Mouse (Mus musculus): ENCODE results near the gene Abca5. TPM values are rescaled to one million over a fixed set of nuclear protein-coding genes. Genes with fewer than 3 reads are reported as not detected.
"Not testable (repeated sequence)": the region's sequence is repeated elsewhere in the genome, so short reads cannot be mapped to it uniquely, and the experiment has no call there.

Abca5 gene
- polyA plus RNA-seq, 1 experiment from 2014 or later = 1.5 TPM

DNA sequence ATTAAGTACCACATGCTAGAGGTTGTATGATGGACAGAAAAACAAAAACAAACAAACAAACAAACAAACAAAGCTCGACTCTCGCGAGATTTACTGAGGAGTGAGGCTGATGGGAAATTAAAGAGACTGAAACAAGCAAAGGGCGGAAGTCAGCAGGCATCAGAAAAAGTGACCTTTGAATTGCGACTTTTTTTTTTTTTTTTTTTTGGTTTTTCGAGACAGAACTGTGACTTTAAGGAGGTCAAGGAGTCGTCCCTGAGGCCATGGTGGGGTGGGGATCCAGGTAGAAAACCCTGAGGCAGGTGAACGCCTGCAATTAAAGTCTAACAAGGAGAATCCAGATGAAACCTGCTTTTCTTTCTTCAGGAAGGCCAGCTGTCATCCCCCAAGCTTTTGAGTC, 34.3 kb upstream of the Abca5 start:
- Histone ChIP-seq H3K36me3 (ENCODE audit: control insufficient read depth, insufficient read depth) (no peaks in the 10 kb centered on the region), H3K27me3 (replicated peaks; ENCODE audit: control insufficient read depth, insufficient read depth, low read length) (no peaks in the 10 kb centered on the region), H3K4me3 (ENCODE audit: low read depth, low read length) (no peak overlapping the region), H3K9me3 (ENCODE audit: control insufficient read depth) (no peaks in the 10 kb centered on the region), H3K9ac (ENCODE audit: low read depth, low read length) (no peak overlapping the region), H3K27ac (ENCODE audit: low read depth, low read length) (no peak overlapping the region), H3K4me2 (replicated peaks; ENCODE audit: low read depth) (no peak overlapping the region), H3K4me1 (replicated peaks; ENCODE audit: control insufficient read depth, insufficient read depth, low read length) (no peaks in the 10 kb centered on the region)
- WGBS = 41% methylated on average over 8 of the region's 8 CpGs
- TF ChIP-seq CTCF (IDR thresholded peaks at IDR 0.05; ENCODE audit: low read depth) = no peak
- no peak for ATAC-seq

DNA sequence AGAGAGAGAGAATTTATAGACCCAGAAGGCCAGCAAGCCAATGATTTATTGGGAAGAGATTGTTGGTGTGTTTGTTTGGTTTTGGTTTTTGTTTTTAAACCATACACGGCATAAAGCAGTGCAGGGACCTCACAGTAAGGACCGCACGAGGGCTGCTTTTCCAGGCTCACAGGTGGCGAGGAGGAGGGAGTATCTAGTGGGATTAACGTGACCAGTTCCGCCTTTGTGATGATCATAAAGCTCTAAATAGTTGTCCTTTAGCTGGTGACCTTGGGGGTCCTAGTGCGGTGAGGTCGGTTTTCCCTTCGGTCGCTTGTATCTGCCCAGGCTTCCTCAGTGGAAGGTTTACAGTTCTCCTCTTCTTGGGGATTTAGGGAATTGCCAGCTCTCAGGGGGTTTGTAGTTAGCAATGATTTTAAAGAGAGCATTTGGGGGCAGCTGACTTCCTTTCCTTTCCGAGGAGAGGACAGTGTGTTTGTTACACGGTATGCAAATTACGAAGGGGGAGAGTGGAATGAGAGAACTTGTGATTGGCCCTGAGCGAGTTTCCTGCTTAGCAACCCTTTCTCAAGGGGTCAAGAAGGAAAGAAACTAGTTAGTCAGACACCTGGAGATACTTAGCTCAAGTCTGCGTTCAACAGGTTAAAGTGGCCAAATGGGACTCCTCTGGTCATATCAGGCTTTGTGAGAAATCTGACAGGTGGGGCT, 31.9 kb upstream of the Abca5 start:
- Histone ChIP-seq H3K36me3 (ENCODE audit: control insufficient read depth, insufficient read depth) (no peaks in the 10 kb centered on the region), H3K4me3 (ENCODE audit: low read depth, low read length) (0 out of 2 replicates have a peak overlapping the region, but pooled peaks have one; percentile 13), H3K27me3 (replicated peaks; ENCODE audit: control insufficient read depth, insufficient read depth, low read length) (no peaks in the 10 kb centered on the region), H3K27ac (ENCODE audit: low read depth, low read length) (no peak overlapping the region), H3K9ac (ENCODE audit: low read depth, low read length) (peak overlapping the region; percentile 13; the same call in 1 of the 2 replicates), H3K9me3 (ENCODE audit: control insufficient read depth) (no peaks in the 10 kb centered on the region), H3K4me2 (replicated peaks; ENCODE audit: low read depth) (peak overlapping the region; percentile 59), H3K4me1 (replicated peaks; ENCODE audit: control insufficient read depth, insufficient read depth, low read length) (no peaks in the 10 kb centered on the region)
- no peak for TF ChIP-seq CTCF (IDR thresholded peaks at IDR 0.05; ENCODE audit: low read depth)
- ATAC-seq = peak; percentile 67
- WGBS = 13% methylated on average over 15 of the region's 15 CpGs

DNA sequence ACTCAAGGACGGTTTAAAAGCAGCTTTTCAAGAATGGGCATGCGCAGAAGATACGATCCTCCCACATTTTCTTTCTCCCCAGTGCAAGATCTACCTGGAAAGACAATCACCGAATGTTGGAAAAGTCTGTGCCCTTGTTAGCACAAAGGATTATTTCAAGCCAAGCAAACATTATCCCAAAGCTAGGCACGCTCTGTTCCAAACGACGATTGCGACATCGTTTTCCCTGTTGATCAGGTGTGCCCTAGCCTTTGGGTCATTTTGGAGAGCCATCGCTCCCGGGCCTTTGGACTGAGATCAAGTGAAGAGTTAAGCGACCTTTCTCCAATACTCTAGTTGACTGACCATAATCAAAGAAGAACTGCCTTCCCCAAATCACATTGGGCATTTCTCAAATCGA, 30.1 kb upstream of the Abca5 start:
- Histone ChIP-seq H3K36me3 (ENCODE audit: control insufficient read depth, insufficient read depth) (no peaks in the 10 kb centered on the region), H3K27ac (ENCODE audit: low read depth, low read length) (no peak overlapping the region), H3K4me1 (replicated peaks; ENCODE audit: control insufficient read depth, insufficient read depth, low read length) (no peaks in the 10 kb centered on the region), H3K4me3 (ENCODE audit: low read depth, low read length) (no peak overlapping the region), H3K9me3 (ENCODE audit: control insufficient read depth) (no peaks in the 10 kb centered on the region), H3K9ac (ENCODE audit: low read depth, low read length) (no peak overlapping the region), H3K27me3 (replicated peaks; ENCODE audit: control insufficient read depth, insufficient read depth, low read length) (no peaks in the 10 kb centered on the region), H3K4me2 (replicated peaks; ENCODE audit: low read depth) (no peak overlapping the region)
- 86% methylated on average over 13 of the region's 13 CpGs for WGBS
- ATAC-seq = no peak
- no peak for TF ChIP-seq CTCF (IDR thresholded peaks at IDR 0.05; ENCODE audit: low read depth)

DNA sequence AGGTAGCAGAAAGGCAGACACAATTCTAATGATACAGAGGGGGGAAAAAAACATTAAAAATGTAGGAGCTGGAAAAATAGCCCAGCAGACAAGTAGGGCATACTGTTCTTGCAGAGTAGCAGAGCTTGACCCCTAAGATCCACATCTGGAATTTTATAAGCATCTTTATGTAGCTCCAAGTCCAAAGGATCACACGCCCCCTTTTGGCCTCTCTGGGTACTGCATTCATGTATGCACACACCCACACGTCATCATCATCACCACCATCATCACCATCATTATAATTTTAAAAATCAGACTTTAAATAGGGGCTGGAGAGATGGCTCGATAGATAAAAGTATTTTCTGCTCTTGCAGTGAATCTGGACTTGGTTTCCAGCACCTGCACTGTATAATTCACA, 29.4 kb upstream of the Abca5 start:
- Histone ChIP-seq H3K27me3 (replicated peaks; ENCODE audit: control insufficient read depth, insufficient read depth, low read length) (no peaks in the 10 kb centered on the region), H3K36me3 (ENCODE audit: control insufficient read depth, insufficient read depth) (no peaks in the 10 kb centered on the region), H3K4me3 (ENCODE audit: low read depth, low read length) (no peak overlapping the region), H3K9ac (ENCODE audit: low read depth, low read length) (no peak overlapping the region), H3K4me1 (replicated peaks; ENCODE audit: control insufficient read depth, insufficient read depth, low read length) (no peaks in the 10 kb centered on the region), H3K27ac (ENCODE audit: low read depth, low read length) (no peak overlapping the region), H3K9me3 (ENCODE audit: control insufficient read depth) (no peaks in the 10 kb centered on the region), H3K4me2 (replicated peaks; ENCODE audit: low read depth) (no peak overlapping the region)
- peak; percentile 38 for TF ChIP-seq CTCF (IDR thresholded peaks at IDR 0.05; ENCODE audit: low read depth)
- 78% methylated on average over 3 of the region's 3 CpGs for WGBS
- ATAC-seq = no peak

DNA sequence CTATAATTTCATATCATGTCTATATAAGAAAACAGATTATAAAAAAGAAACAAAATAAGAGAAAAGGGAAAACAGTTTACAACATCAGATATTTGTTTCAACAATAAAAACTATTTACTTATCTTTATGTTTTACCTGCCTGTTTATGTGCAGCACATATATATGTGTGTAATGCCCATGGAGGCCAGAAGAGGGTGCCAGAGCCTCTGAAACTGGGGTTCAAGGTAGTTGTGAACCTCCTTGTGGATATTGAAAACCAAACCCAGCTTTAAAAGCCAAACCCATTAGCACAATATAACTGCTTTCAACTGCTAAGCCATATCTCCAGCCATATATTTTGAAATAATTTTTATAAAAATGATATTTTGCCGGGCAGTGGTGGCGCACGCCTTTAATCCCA, 27.5 kb upstream of the Abca5 start:
- Histone ChIP-seq H3K9me3 (ENCODE audit: control insufficient read depth) (no peaks in the 10 kb centered on the region), H3K9ac (ENCODE audit: low read depth, low read length) (no peak overlapping the region), H3K27ac (ENCODE audit: low read depth, low read length) (no peak overlapping the region), H3K4me3 (ENCODE audit: low read depth, low read length) (no peak overlapping the region), H3K36me3 (ENCODE audit: control insufficient read depth, insufficient read depth) (no peaks in the 10 kb centered on the region), H3K4me2 (replicated peaks; ENCODE audit: low read depth) (no peak overlapping the region), H3K4me1 (replicated peaks; ENCODE audit: control insufficient read depth, insufficient read depth, low read length) (no peaks in the 10 kb centered on the region), H3K27me3 (replicated peaks; ENCODE audit: control insufficient read depth, insufficient read depth, low read length) (no peaks in the 10 kb centered on the region)
- 74% methylated on average over 3 of the region's 3 CpGs for WGBS
- no peak for ATAC-seq
- TF ChIP-seq CTCF (IDR thresholded peaks at IDR 0.05; ENCODE audit: low read depth) = peak; percentile 84

DNA sequence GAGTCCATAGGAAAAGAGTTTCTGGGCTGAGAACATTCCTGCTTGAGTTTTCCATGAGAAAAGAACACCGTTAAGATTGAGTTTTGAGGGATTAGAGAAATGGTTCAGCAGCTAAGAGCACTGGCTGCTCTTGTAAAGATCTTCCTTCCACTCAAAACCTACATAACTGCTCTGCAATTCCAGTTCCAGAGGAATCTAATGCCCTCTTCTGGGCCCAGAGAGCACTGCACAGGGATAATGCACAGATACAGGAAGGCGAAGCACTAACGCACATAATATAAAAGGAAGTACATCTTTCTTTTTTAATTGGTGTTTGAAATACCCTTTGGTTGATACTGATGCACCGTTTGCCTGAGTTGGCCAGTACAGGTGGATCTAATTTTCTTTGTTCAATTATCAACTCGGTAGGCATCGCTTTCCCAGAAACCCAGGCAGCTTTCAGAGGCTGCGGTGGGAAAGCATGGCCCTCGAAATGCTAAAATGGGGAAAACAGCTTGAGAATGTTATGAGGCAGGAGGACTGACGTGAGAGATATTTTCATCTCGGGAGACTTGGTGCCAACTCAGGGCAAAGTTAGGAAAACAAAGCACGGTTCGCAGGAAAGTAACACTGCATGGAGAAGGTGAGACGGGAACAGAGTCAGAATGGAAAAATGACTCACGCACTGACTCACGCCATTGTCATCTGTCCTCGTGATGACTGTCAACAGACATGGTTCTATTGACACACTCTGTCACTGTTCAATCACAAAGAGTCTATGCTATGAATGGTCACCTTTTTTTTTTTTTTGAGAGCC, 20.4 kb upstream of the Abca5 start:
- no peak for ATAC-seq
- H3K4me2 ChIP-seq (replicated peaks; ENCODE audit: low read depth) = no peak overlapping the region
- H3K9ac ChIP-seq (ENCODE audit: low read depth, low read length) = no peak overlapping the region
- TF ChIP-seq CTCF (IDR thresholded peaks at IDR 0.05; ENCODE audit: low read depth) = peak; percentile 77
- no peak overlapping the region for H3K4me3 ChIP-seq (ENCODE audit: low read depth, low read length)
- 67% methylated on average over 16 of the region's 16 CpGs for WGBS
- H3K9me3 ChIP-seq (ENCODE audit: control insufficient read depth) = no peaks in the 10 kb centered on the region
- no peaks in the 10 kb centered on the region for H3K27me3 ChIP-seq (replicated peaks; ENCODE audit: control insufficient read depth, insufficient read depth, low read length)
- no peaks in the 10 kb centered on the region for H3K36me3 ChIP-seq (ENCODE audit: control insufficient read depth, insufficient read depth)
- no peak overlapping the region for H3K27ac ChIP-seq (ENCODE audit: low read depth, low read length)
- no peaks in the 10 kb centered on the region for H3K4me1 ChIP-seq (replicated peaks; ENCODE audit: control insufficient read depth, insufficient read depth, low read length)

DNA sequence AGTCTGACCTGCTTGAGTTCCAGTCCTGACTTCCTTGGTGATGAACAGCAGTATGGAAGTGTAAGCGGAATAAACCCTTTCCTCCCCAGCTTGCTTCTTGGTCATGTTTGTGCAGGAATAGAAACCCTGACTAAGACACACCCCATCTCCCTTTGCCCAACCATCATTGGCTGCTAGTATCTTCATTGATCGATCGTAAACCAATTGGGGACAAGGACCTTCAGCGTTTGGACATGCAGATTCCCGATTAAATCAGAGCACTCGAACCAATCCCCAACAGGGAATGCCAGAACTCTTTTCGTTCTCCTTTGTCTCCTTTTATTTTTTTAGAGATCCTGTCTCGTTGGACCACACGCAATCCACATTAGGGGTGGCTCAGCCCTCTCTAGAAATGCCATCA, 17.6 kb upstream of the Abca5 start:
- H3K4me3 ChIP-seq (ENCODE audit: low read depth, low read length); H3K4me1 ChIP-seq (replicated peaks; ENCODE audit: control insufficient read depth, insufficient read depth, low read length); H3K4me2 ChIP-seq (replicated peaks; ENCODE audit: low read depth); H3K27me3 ChIP-seq (replicated peaks; ENCODE audit: control insufficient read depth, insufficient read depth, low read length); H3K9ac ChIP-seq (ENCODE audit: low read depth, low read length); H3K9me3 ChIP-seq (ENCODE audit: control insufficient read depth); H3K36me3 ChIP-seq (ENCODE audit: control insufficient read depth, insufficient read depth); ATAC-seq; H3K27ac ChIP-seq (ENCODE audit: low read depth, low read length): not testable (repeated sequence)
- 85% methylated on average over 9 of the region's 9 CpGs for WGBS

Measured in intestine, postnatal 0 days (tissue).